Comparison of ENCODE assay signal across 9 mouse cellular contexts in genomic region chrX:12296264-12297053, GRCm38 (mm10).
DNase-seq lines count a peak whose midpoint lies in the region; ATAC-seq and TF ChIP-seq lines count a peak whose summit lies in the region.
"Had no signal": no experiment of that assay in that cellular context is flagged by ENCODE, and none has a peak within 500 bp of the region (broad histone marks: within the 10 kb centered on the region; RNA-seq: fewer than 3 reads in every experiment).

No protein-coding gene starts in this region.

- H3K27me3 ChIP-seq in G1E (ENCODE audit: insufficient read depth, low read length) = no peaks in the 10 kb centered on the region
- H3K27me3 ChIP-seq in hindbrain, embryonic 16.5 days (replicated peaks; ENCODE audit: control insufficient read depth, insufficient read depth, low read length) = no peaks in the 10 kb centered on the region
- peaks cover 33% of the 10 kb centered on the region for H3K27me3 ChIP-seq in midbrain, embryonic 12.5 days

- H3K4me2 ChIP-seq in hindbrain, embryonic 16.5 days (ENCODE audit: low read length) = no peak overlapping the region
- H3K4me2 ChIP-seq in midbrain, embryonic 12.5 days (replicated peaks) = no peak overlapping the region

- H3K4me3 ChIP-seq in G1E (ENCODE audit: low read depth, low read length) = peak overlapping the region; percentile 56; the same call in 1 of the 2 replicates
- H3K4me3 ChIP-seq in hindbrain, embryonic 16.5 days (ENCODE audit: low read length) = no peak overlapping the region
- no peak overlapping the region for H3K4me3 ChIP-seq in midbrain, embryonic 12.5 days

- no peak overlapping the region for H3K27ac ChIP-seq in hindbrain, embryonic 16.5 days (ENCODE audit: low read depth, low read length)
- no peak overlapping the region; the same call in none of the 2 replicates for H3K27ac ChIP-seq in midbrain, embryonic 12.5 days (replicated peaks)

- no peaks in the 10 kb centered on the region for H3K36me3 ChIP-seq in G1E (replicated peaks)
- H3K36me3 ChIP-seq in hindbrain, embryonic 16.5 days (ENCODE audit: control insufficient read depth, insufficient read depth, low read length) = no peaks in the 10 kb centered on the region
- no peaks in the 10 kb centered on the region for H3K36me3 ChIP-seq in midbrain, embryonic 12.5 days

- 55% methylated on average over 9 of the region's 9 CpGs for WGBS in hindbrain, embryonic 16.5 days
- WGBS in midbrain, embryonic 12.5 days = 67% methylated on average over 9 of the region's 9 CpGs

- TF ChIP-seq CTCF in G1E (IDR thresholded peaks at IDR 0.05; ENCODE audit: low read depth, low read length) = no peak

- DNase-seq in G1E (ENCODE audit: low spot score) = peak; percentile 65
- DNase-seq in MEL-GATA-1-ER (ENCODE audit: extremely low read depth, low read depth) = peak; percentile 99
- no peak for DNase-seq in thymus, postnatal 36 days
- no peak for DNase-seq in lung, postnatal 14 days
- DNase-seq in left cerebral cortex, adult 11 months (ENCODE audit: low spot score) = no peak
- DNase-seq: adrenal gland, adult 2 months; cerebellum, adult 8-10 months had no signal

- H3K9ac ChIP-seq in hindbrain, embryonic 16.5 days (ENCODE audit: low read depth, low read length) = no peak overlapping the region
- H3K9ac ChIP-seq in midbrain, embryonic 12.5 days (replicated peaks) = no peak overlapping the region

- H3K9me3 ChIP-seq in G1E (replicated peaks) = no peaks in the 10 kb centered on the region
- no peaks in the 10 kb centered on the region for H3K9me3 ChIP-seq in hindbrain, embryonic 16.5 days (ENCODE audit: control insufficient read depth, low read length)
- H3K9me3 ChIP-seq in midbrain, embryonic 12.5 days = no peaks in the 10 kb centered on the region

- peaks cover 27% of the 10 kb centered on the region for H3K4me1 ChIP-seq in G1E (ENCODE audit: insufficient read depth, low read depth, low read length)
- no peaks in the 10 kb centered on the region for H3K4me1 ChIP-seq in hindbrain, embryonic 16.5 days (ENCODE audit: control insufficient read depth, insufficient read depth, low read depth, low read length)
- H3K4me1 ChIP-seq in midbrain, embryonic 12.5 days = no peaks in the 10 kb centered on the region

- ATAC-seq in G1E (ENCODE audit: extremely low read depth, insufficient number of reproducible peaks, low FRiP score, poor library complexity, severe bottlenecking) = peak; percentile 99
- peak; percentile 40; the same call in 1 of the 2 replicates for ATAC-seq in hindbrain, embryonic 16.5 days
- ATAC-seq in midbrain, embryonic 12.5 days (ENCODE audit: low FRiP score, low read depth) = peak; percentile 44; the same call in 1 of the 2 replicates

Comparison
In these comparisons a context has a peak if more than half of its experiments do, and no peak if none do; other contexts are left out.
1. ATAC-seq: peak in every context shown above with its lines; median percentile 99 in G1E; 44 in midbrain, embryonic 12.5 days; 40 in hindbrain, embryonic 16.5 days.
2. DNase-seq: peak in G1E (single experiment) and MEL-GATA-1-ER (single experiment); none in thymus, postnatal 36 days (0 of 2), lung, postnatal 14 days (single experiment) and left cerebral cortex, adult 11 months (single experiment).